Mouse (Mus musculus): ENCODE results near the gene Pigz.
A peak's percentile ranks its signal among the peaks of the same experiment; 100 is the strongest.
"Not testable (repeated sequence)": the region's sequence is repeated elsewhere in the genome, so short reads cannot be mapped to it uniquely, and the experiment has no call there.

Gene Pigz

DNA sequence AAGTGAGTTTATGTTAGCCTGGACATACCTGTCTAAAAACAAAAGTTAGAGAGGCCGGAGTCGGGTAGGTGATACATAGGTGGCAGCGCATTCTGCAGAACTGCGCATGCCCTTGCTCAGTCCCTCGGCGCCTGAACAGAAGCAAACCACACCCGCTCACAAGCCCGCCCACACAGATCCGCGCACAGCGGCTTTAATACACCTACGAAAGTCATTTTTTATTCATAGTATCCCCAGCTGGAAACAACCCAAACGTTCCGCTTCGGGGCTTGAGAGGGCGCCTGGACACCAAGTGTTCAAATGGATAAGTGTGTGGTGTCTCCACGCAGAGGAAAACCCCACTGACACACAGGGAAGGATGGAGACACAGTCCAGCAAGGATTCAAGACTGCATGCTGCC is 2.3 kb upstream of the Pigz start:
- DNase-seq (ENCODE audit: low read depth, low spot score): peak; percentile 64

DNA sequence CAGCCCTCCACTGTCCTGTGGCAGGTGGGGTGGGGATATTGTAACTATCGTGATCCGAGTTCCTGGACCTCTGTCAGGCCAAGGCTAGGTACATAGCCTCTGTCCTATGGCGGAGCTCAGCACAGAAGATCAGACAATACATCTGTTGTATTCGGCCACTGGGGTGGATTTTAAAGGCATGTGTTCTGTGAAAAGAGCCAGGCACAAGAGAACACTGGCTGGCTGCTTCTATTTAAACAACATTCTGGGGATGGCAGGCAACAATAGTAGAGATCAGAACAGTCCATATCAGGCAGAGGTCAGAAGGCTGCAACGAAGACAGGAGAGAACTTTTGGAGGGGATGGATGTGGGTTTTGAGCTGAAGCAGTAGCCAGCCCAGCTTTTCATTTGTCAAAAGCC is 1.4 kb upstream of the Pigz start:
- no peak for DNase-seq (ENCODE audit: low read depth, low spot score)

DNA sequence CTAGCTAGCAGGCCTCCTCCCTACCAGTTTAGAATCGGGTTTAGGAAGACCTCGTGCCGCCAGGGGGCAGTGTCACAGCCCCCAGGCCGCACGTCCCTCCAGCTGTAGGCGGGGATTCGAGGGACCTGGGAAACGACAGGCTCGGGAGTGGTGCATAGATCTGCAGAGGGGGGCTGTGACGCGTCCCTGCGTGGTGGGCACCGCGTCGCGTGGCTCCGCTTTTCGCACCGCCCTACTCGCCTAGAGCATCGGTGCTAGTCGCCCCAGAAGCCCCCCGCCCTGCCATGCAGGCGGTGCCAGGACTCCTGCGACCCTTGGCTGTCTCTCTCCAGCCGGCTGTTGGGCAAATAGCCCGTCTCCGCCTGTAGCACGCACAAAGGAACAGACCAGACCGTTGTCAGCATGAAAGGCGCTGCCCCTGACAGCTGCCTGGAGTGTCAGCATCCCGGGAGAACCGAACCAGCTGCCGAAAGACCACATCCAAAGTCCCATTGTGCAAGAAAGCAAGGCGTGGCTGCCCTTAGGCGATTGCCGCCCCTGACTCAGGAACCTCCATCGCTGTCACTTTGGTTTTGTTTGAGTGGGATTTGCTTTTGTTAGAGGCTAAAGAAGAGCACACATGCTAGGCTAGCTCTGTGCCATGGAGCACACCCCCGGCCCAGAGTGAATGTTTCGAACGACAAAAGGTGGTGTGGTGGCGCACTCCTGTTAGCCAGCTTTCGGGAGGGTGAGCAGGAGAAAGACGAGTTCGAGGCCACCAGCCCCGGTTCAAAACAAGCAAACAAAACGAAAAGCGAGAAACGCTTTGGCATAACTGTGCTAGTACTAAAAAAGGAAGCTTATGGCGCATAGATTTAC is 582 bp upstream of the Pigz start:
- peak; percentile 97 for DNase-seq (ENCODE audit: low read depth, low spot score)

DNA sequence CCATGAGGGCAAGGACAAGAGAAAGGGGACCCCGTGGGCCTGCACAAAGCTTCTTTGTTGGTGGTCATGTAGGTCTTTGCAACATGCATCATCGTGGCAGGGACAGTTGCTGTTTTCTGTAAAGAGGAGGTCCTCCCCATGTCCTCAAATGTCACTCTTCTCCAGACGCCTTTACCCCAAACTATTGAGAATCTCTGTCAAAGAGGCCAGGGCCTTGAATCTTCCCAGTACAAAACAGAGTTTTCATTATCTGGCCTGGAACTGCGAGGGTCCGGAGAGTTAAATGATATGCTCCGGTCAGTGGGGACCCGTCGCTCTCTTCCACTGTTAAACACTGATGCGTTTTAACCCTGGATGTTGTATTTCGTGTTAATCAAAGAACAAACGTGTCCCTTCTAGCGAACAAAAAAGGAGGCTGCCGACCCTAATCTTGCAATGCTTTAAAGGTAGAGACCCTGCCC is 929 bp downstream of the Pigz start:
- no peak for DNase-seq (ENCODE audit: low read depth, low spot score)

DNA sequence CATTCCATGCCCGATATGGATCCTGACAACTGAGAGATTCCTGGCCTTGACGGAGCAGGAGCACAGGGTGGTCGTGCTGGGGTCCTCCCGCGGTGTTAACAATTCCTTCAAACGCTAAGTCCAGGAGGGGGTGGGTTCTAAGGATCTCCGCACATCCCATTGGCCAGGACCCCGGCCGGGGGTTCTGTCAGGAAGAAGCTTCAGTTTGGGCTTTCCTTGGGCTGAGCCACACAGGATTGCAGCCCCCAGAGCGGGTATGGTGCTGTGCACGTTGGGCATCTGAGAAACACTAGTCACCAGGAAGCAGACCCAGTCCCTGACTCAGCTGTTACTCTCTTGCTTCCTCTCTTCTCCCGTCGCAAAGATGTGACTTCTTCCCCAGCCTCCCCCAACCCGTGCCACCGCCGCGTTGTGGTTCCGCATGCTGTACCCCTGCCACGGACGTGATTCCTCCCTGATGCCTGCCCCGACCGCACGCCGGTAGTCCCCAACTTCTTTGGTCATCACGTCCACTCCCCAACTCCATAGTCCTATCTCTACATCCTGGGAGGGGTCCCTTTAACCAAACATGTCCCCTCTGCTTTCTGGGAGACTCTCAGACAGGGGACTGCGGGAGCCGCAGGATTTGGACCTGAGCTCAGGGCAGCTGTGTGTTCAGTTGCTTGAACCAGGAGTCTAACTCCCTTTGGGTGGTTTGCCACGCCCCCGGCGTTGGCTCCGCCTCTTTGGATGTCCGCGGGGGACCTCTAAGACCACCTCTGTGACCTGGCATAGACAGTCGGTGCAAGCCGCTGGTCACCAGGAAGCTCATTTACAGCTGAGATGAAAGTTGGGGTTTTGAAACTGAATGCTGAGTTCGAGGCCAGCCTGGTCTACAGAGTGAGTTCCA is 1.7 kb downstream of the Pigz start:
- peak; percentile 55 for DNase-seq (ENCODE audit: low read depth, low spot score)

DNA sequence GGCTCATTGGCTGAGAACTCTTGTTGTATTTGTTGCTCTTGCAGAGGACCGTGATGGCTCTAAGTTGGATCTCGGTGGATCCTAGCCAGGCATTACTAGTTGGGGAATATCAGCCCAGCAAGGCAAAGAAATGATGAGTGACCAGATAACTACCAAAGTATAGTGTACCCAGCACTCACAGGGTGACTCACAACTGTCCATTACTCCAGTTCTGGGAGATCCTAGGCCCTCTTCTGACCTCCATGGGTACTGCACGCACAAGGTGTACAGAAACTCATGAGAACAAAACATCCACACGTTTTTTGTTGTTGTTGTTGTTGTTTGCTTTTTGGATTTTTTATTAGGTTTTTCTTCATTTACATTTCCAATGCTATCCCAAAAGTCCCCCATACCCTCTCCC is 2.9 kb downstream of the Pigz start:
- DNase-seq (ENCODE audit: low read depth, low spot score): no peak

DNA sequence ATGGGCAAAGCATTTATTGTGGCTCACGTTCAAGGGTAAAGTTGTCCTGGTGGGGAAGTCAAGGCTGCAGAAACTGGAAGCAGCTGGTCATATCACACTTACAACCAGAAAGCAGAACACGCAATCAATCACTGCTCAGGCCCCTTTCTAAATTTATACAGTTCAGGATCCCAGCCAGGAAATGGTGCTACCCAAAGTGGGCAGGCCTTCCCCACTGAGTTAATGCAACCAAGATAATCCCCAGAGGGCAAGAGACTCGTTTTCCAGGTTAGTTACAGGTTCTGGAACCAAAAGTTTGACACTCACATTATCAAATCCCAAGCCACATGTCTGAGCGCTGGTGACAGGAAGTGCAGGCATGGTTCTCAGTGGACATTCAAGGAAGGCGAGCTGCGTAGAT is 5.2 kb downstream of the Pigz start:
- DNase-seq (ENCODE audit: low read depth, low spot score): no peak

DNA sequence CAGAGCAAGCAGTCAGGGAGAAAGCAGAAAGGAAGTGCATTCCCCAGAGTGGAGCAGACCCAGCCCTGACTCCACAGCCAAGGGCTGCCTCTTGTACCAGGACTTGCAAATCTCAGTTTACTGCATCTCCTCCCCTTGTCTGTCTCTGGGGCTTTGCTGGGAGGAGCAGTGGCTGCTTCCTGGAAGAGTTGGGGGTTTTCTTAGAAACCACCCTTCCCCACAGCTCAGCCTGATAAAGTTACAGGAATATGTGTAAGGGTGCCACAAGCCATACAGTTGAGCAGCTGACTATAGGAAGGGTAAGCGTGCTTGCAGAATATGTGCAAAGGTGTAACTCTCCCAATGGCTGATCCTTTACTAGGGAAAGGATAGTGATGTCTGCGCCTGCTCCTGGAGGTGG is 6.9 kb downstream of the Pigz start:
- DNase-seq (ENCODE audit: low read depth, low spot score): no peak

DNA sequence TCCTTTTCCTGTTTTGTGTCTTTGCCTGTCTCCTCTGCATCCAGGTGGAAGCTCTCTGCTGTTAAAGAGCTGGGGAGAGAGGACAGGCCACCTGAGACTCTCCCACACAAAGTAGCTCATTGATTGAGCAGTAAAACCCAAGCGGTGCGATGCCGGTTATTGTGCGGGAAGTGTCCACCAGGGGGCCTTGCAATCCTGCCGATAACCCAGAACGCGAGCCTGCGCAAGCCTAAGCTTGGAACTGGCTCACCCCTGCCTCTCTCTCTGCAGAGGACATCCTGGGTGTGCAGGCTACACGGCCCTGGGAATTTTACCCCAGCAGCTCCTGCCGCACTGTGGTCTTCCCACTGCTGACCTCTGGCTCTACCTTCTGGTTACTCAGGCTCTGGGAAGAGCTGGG is 10.3 kb downstream of the Pigz start:
- peak; percentile 91 for DNase-seq (ENCODE audit: low read depth, low spot score)

DNA sequence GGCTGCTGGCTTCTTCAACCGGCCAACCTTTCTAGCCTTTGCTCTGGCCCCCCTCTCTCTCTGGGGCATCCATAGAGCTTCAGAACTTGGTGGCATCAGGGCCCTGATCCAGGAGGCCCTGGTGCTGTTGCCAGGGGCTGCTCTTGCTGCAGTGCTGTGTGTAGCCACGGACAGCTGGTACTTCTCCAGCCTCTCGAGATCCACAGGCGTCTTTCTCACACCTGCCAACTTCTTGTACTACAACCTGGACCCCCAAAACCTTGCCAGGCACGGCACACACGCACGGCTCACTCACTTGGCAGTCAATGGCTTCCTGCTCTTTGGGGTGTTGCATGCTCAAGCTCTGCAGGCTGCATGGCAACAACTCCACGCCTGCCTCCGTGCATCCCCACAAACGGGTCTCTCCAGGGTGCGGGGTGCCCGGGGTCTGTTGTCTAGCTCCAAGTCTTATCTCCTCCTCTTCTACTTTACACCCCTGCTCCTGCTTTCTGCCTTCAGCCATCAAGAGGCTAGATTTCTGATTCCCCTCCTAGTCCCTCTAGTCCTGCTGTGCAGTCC is 11.1 kb downstream of the Pigz start:
- no peak for DNase-seq (ENCODE audit: low read depth, low spot score)

DNA sequence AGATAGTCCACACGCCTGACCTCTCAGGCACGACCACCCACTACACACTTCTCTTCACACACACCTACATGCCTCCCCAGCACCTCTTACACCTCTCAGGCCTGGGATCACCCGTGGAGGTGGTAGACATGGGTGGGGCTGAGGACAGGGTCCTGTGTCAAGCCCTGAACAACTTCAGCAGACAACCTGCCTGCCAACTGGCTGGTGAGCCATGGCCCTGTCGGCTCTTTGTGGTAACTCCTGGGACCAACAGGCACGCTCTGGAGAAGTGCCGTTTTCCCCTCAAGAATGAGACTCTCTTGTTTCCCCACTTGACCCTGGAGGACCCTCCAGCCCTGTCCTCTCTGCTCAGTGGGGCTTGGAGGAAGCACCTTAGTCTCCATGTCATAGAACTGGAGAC is 11.7 kb downstream of the Pigz start:
- DNase-seq (ENCODE audit: low read depth, low spot score): no peak

DNA sequence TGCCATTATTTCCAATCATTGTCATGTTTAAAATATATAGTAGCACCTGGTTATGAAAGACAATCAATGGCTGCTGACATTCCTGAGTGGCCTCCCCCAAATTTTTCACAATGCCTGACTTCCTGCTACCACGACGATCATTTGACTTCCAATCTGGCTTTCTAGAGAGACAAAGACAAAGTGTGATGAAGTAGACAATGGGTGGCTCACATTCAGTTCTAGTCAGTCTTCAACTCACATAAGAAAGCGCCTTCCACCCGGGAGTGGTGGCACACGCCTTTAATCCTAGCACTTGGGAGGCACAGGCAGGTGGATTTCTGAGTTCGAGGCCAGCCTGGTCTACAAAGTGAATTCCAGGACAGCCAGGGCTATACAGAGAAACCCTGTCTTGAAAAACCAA is 12.3 kb downstream of the Pigz start:
- DNase-seq (ENCODE audit: low read depth, low spot score): not testable (repeated sequence)

DNA sequence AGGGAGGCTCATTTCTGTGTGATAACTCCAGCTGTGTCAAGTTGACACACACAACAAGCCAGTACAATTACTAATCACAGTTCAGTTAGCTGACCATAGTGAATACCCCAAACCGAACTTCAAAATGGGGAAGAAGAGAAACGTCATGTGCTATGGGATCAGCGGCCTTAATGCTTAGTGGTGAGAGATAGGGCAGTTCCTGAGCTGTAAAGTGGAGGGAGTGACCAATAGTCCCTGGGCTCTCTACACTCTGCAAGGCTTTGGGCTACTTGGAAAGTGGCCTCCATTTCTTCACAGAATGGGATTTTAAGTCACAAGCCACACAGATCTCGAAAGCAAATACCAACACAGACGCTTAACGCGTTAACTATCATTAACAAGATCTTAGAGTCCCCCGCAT is 13.7 kb downstream of the Pigz start:
- no peak for DNase-seq (ENCODE audit: low read depth, low spot score)

DNA sequence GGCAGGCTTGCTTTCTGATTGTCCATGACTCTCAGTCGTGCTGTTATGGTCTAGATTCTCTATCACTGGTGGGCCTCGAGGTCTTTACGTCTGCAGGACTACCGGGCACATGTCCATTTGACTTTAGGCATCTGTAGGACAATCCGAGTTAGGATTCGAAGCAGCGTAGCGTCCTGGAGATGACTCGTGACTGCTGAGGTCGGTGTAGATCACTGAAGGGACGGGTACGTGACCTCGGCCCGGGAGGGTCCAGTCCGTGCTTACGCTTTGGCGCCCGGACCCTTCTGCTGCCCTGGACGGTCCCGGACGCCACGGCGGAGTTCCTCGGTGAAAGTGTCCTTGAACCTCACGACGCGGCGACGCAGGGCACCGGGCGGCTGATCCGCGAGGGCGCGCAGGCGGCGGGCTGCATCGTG is 14.3 kb downstream of the Pigz start:
- DNase-seq (ENCODE audit: low read depth, low spot score): no peak

DNA sequence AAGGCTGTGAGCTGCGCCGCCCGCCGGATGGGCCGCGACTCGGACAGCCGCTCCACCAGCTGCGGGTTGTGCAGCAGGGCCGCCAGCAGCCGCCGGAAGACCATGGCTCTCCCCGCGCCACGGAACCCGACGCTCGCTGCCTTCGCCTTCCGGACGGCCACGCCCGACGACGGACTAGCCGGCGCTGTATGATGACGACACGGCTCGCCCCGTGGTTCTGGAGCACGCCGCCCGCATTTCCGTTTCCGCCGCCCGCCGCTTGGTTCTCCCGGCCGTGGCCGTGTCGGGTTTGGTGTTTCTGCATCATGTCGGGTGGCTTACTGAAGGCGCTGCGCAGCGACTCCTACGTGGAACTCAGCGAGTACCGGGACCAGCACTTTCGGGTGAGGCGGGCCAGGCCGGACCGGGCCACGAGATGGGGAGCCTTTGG is 14.7 kb downstream of the Pigz start, which contains the start of the genes 0610012G03Rik and Ncbp2:
TSS of gene 0610012G03Rik (minus strand) at position 150 of the 430 bp plus-strand sequence.
TSS of gene Ncbp2 (plus strand) at position 169 of the 430 bp plus-strand sequence.
- peak; percentile 97 for DNase-seq (ENCODE audit: low read depth, low spot score)

DNA sequence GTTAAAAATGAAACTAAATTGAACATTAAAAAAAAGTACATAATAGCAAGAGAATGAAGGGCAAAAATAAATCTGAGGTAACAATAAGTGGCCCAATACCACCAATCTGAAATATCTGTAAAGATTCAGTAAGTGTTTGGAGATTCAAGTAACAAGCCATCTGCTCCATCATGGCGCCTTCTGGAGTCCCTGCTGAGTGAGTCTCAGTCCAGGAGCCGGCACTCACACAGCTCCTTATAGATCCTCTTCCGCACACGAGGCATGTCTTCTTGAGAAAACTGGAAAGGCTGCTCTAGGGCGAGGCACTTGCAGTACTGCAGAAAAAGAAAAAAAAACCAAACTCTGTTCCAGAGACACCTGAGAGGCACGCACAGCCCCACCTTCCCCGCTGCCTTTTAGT is 29.6 kb downstream of the Pigz start:
- DNase-seq (ENCODE audit: low read depth, low spot score): no peak

DNA sequence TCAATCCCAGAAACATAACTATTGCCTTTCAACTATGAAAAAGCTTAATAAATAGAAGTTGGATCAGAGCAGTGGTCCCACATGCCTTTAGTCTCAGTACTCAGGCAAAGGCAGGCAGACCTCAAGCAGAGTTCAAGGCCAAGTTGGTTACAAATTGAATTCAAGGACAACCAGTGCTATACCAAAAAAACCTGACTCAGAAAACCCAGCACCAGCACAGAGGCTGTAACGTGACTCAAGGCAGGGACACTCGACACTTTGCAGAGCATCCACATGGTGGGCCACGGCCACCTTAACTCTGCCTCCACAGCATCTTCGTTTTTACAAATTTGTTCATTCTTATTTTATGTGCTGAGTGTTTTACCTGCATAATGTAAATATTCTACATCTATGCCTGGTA is 41.6 kb downstream of the Pigz start:
- no peak for DNase-seq (ENCODE audit: low read depth, low spot score)

DNA sequence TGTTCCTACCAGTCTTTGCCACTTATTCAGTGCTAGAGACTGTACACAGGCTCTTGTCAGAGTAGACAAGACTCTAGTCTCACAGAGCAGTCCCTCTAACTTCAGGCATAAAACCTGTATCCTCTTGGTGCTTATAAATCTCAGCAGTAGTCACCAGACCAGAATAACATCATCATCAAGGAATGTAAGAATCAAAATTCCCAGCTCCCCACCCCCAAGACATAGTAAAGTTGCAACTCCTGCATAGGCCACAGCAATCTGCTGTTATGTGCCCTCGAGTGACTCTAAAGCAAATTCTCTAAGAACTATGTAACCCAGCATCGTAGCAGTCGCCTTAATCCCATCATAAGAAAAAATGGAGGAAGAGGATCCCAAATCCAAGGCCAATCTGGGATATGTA is 45.9 kb downstream of the Pigz start:
- no peak for DNase-seq (ENCODE audit: low read depth, low spot score)

DNA sequence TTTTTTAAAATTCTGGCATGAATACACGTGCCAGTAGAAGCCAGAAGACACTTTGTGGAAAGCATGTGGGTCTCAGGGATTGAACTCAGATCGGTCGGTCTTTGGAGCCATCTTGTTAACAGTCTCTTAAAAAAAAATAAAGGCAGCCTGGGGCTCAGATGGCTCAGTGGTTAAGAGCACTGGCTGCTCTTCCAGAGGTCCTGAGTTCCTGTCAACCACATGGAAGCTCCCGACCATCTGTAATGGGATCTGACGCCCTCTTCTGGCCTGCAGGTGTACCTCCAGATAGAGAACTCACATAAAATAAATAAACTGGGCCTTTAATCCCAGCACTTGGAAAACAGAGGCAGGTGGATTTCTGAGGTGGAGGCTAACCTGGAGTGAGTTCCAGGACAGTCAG is 47.3 kb downstream of the Pigz start:
- peak; percentile 83 for DNase-seq (ENCODE audit: low read depth, low spot score)

DNA sequence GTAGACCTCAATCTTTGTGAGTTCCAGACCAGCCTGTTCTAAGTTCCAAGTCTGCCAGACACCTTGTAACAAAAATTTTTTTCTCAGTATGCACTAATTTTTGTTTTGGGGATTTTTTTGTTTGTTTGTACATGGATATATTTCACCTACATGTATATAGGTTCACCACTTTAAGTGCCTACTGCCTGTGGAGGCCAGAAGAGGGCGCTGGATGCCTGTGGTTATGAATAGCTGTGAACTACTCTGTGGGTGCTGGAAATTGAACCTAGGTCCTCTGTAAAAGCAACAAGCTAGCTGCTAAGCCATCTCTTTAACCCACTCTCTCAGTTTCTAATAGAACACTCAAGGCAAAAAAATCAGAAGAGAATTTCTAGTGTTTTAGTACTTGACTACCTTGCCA is 58.4 kb downstream of the Pigz start:
- DNase-seq (ENCODE audit: low read depth, low spot score): peak; percentile 67

DNA sequence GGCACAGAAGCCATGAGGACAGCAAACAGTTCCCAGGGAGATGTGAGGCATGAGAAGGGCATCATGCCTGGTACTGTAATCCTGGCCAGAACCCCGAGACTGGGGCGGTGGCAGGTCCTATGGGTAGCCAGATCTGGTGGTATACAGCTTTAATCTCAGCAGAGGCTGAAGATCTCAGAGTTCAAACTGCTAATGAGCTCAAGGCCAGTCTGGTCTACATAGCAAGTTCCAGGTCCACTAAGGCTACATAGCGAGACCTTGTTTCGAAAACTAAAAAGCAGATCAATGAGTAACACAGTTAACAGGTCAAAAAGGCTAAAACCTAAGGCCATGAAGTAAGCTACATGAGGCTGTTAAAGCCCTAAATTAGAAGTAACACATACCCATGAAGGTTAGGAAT is 59.5 kb downstream of the Pigz start:
- no peak for DNase-seq (ENCODE audit: low read depth, low spot score)

DNA sequence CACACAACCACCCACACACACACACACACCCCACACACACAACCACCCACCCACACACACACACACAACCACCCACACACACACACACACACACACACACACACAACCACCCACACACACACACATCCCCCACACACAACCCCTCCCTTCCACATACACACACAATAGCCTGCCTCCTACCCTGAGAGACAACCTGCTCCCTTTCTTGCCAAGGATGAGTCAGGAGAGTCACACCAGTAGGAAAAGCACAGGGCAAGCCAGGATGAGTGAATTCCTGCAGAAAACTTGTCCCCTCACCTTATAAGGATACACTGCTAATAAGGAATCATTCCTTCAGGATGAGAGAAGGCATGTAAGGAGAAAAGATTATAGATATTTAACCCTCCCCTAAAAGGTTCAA is 60.3 kb downstream of the Pigz start:
- no peak for DNase-seq (ENCODE audit: low read depth, low spot score)
